Mouse (Mus musculus) ovary, adult 18-20 months (tissue): ENCODE results near the gene Opn3.

Experiments
- DNase-seq: peaks from one replicate; pipeline ENCODE4 v3.0.0; 2022; ENCODE audit warnings: low spot score, mixed read lengths

The Opn3 gene

GRCm38 (mm10) chr1:175692246-175692996 is at the start of gene Opn3, which contains the start of gene Chml:
Gene Opn3 (minus strand): TSS chr1:175692776.
Gene Chml (minus strand): TSS chr1:175692901.
- DNase-seq = peak; percentile 99

- DNase-seq = no peak
Observed at GRCm38 (mm10) chr1:175725771-175726170, 33.2 kb upstream of the Opn3 start.

GRCm38 (mm10) chr1:175716832-175717231 is 24.3 kb upstream of the Opn3 start:
- no peak for DNase-seq

- peak; percentile 6 for DNase-seq
Observed at GRCm38 (mm10) chr1:175712338-175712909, 19.8 kb upstream of the Opn3 start.

GRCm38 (mm10) chr1:175708013-175708412 is 15.4 kb upstream of the Opn3 start:
- DNase-seq = no peak

- no peak for DNase-seq
Observed at GRCm38 (mm10) chr1:175707599-175707998, 15.0 kb upstream of the Opn3 start.

GRCm38 (mm10) chr1:175701145-175701544 is 8.6 kb upstream of the Opn3 start:
- DNase-seq = no peak

- DNase-seq = no peak
Observed at GRCm38 (mm10) chr1:175699796-175700195, 7.2 kb upstream of the Opn3 start.

- no peak for DNase-seq
Observed at GRCm38 (mm10) chr1:175699375-175699774, 6.8 kb upstream of the Opn3 start.

- DNase-seq = no peak
Observed at GRCm38 (mm10) chr1:175698293-175698692, 5.7 kb upstream of the Opn3 start, which contains the start of gene Wdr64. Gene Wdr64 (plus strand): TSS chr1:175698593.

GRCm38 (mm10) chr1:175693429-175693960 is 919 bp upstream of the Opn3 start:
- no peak for DNase-seq

- DNase-seq = no peak
Observed at GRCm38 (mm10) chr1:175692997-175693361, 403 bp upstream of the Opn3 start.

GRCm38 (mm10) chr1:175691686-175692245 is 810 bp downstream of the Opn3 start:
- no peak for DNase-seq

- no peak for DNase-seq
Observed at GRCm38 (mm10) chr1:175680995-175681394, 11.6 kb downstream of the Opn3 start.

GRCm38 (mm10) chr1:175677459-175677858 is 15.1 kb downstream of the Opn3 start:
- DNase-seq = no peak

- DNase-seq = no peak
Observed at GRCm38 (mm10) chr1:175675116-175675515, 17.5 kb downstream of the Opn3 start.

- no peak for DNase-seq
Observed at GRCm38 (mm10) chr1:175673563-175674325, 18.8 kb downstream of the Opn3 start.

- DNase-seq = no peak
Observed at GRCm38 (mm10) chr1:175671626-175672025, 20.9 kb downstream of the Opn3 start.

GRCm38 (mm10) chr1:175670042-175670441 is 22.5 kb downstream of the Opn3 start:
- no peak for DNase-seq

GRCm38 (mm10) chr1:175669456-175669855 is 23.1 kb downstream of the Opn3 start:
- no peak for DNase-seq

GRCm38 (mm10) chr1:175668666-175669405 is 23.7 kb downstream of the Opn3 start:
- DNase-seq = no peak

GRCm38 (mm10) chr1:175659900-175660299 is 32.7 kb downstream of the Opn3 start:
- DNase-seq = no peak
